Mouse (Mus musculus) CH12.LX (cell line): Measurements from ENCODE around the gene Arid5b. TPM values are rescaled to one million over a fixed set of nuclear protein-coding genes. Genes with fewer than 3 reads are reported as not detected.

ENCODE experiments used
- DNase-seq: peaks from one replicate; pipeline ENCODE4 v3.0.0-alpha.2; 2013; ENCODE audit errors: extremely low read depth
- H3K27ac ChIP-seq: 2 replicates; pipeline ENCODE4 v1.5.1; 2012; ENCODE audit warnings: low read depth, mild to moderate bottlenecking, control low read depth, moderate library complexity; ENCODE audit not compliant: insufficient read depth
- H3K27me3 ChIP-seq: replicated peaks from 2 replicates; pipeline ENCODE3; 2012; ENCODE audit warnings: inconsistent platforms
- H3K36me3 ChIP-seq, 2 experiments: replicated peaks in 1 of 2; 2 replicates each; pipeline versions ENCODE3 to v1.6.1; 2012; ENCODE audit warnings: inconsistent platforms in 1 of 2, low read length in 1 of 2, mild to moderate bottlenecking in 1 of 2, mixed read lengths in 1 of 2, moderate library complexity in 1 of 2; ENCODE audit not compliant: control insufficient read depth in 1 of 2, insufficient read depth in 1 of 2
- H3K4me1 ChIP-seq, 2 experiments: 2 replicates each; pipeline ENCODE4 v1.6.1; 2012; ENCODE audit warnings: inconsistent platforms in 1 of 2, moderate library complexity in 1 of 2; ENCODE audit not compliant: insufficient read depth in 2 of 2, control insufficient read depth in 1 of 2
- H3K4me2 ChIP-seq: 2 replicates; pipeline ENCODE4 v1.6.1; 2012; ENCODE audit warnings: low read depth, mild to moderate bottlenecking, control low read depth; ENCODE audit not compliant: poor library complexity, insufficient read depth, severe bottlenecking
- H3K4me3 ChIP-seq, 3 experiments: fragments of 150-350 bp in 1 of 3; sonication (generic) in 1 of 3; replicated peaks in 1 of 3; 2 replicates each; pipeline versions ENCODE3 to v1.5.1; 2011 to 2012; ENCODE audit warnings: low read depth in 2 of 3, low read length in 2 of 3, mild to moderate bottlenecking in 2 of 3, moderate library complexity in 2 of 3, control low read depth in 1 of 3, improper control_type of control experiment in 1 of 3, inconsistent platforms in 1 of 3, mixed read lengths in 1 of 3; ENCODE audit not compliant: poor library complexity in 1 of 3
- H3K79me2 ChIP-seq: replicated peaks from 2 replicates; pipeline ENCODE4 v1.6.1; 2012; ENCODE audit warnings: mild to moderate bottlenecking, moderate library complexity; ENCODE audit not compliant: control insufficient read depth, poor library complexity, insufficient read depth, severe bottlenecking; ENCODE audit errors: extremely low read depth
- H3K9ac ChIP-seq: 2 replicates; pipeline ENCODE4 v1.6.1; 2012; ENCODE audit warnings: low read depth, mild to moderate bottlenecking, control low read depth, moderate library complexity; ENCODE audit not compliant: insufficient read depth
- H3K9me3 ChIP-seq: replicated peaks from 2 replicates; pipeline ENCODE3; 2012; ENCODE audit warnings: low read length, inconsistent platforms, mixed read lengths
- BHLHE40 ChIP-seq: IDR thresholded peaks from 2 replicates; pipeline ENCODE4 v1.6.1; 2011; ENCODE audit warnings: mild to moderate bottlenecking, low read depth, low read length, improper control_type of control experiment
- CHD1 ChIP-seq: IDR thresholded peaks from 2 replicates; pipeline ENCODE4 v1.6.1; 2012; ENCODE audit warnings: low read depth, low read length, improper control_type of control experiment, inconsistent platforms
- E2F4 ChIP-seq: IDR thresholded peaks from 2 replicates; pipeline ENCODE4 v1.6.1; 2011; ENCODE audit warnings: low read depth, low read length, improper control_type of control experiment; ENCODE audit not compliant: insufficient replicate concordance
- ETS1 ChIP-seq: conservative IDR thresholded peaks from 2 replicates; pipeline ENCODE4 v1.6.1; 2012; ENCODE audit warnings: low read depth, mild to moderate bottlenecking, inconsistent platforms, low read length, improper control_type of control experiment, moderate library complexity
- JUN ChIP-seq: IDR thresholded peaks from 2 replicates; pipeline ENCODE4 v1.6.1; 2011; ENCODE audit warnings: low read depth, mild to moderate bottlenecking, low read length, improper control_type of control experiment, moderate library complexity; ENCODE audit not compliant: insufficient read depth
- MEF2A ChIP-seq: IDR thresholded peaks from 2 replicates; pipeline ENCODE4 v1.6.1; 2014; ENCODE audit warnings: low read depth, mild to moderate bottlenecking, inconsistent platforms, low read length, improper control_type of control experiment, borderline replicate concordance
- NELFE ChIP-seq: IDR thresholded peaks from 2 replicates; pipeline ENCODE4 v1.6.1; 2011; ENCODE audit warnings: low read depth, low read length, improper control_type of control experiment
- NRF1 ChIP-seq: IDR thresholded peaks from 2 replicates; pipeline ENCODE4 v1.6.1; 2014; ENCODE audit warnings: low read depth, mild to moderate bottlenecking, inconsistent platforms, low read length, improper control_type of control experiment, moderate library complexity
- ZNF384 ChIP-seq: IDR thresholded peaks from 2 replicates; pipeline ENCODE4 v1.6.1; 2012; ENCODE audit warnings: low read depth, low read length, improper control_type of control experiment, inconsistent platforms
- dilution Hi-C: fragments of 300-500 bp; cut with MboI; formaldehyde crosslinking; loops from 2 replicates; pipeline ENCODE4 v1.14.3; 2020; ENCODE audit warnings: low sequenced_read_pairs; ENCODE audit not compliant: extremely low pct_unique_long_range_greater_than_20kb, extremely low pct_ligation_motif_present
- in situ Hi-C: fragments of 300-500 bp; cut with MboI; formaldehyde crosslinking; loops from 3 replicates; pipeline ENCODE4 v1.14.3; 2019; ENCODE audit warnings: low sequenced_read_pairs, low pct_ligation_motif_present, low pct_unique_long_range_greater_than_20kb, mixed read lengths
- polyA plus RNA-seq: library from polyadenylated mRNA; unstranded; fragments of >175 nt; gene quantifications from 2 replicates; pipeline ENCODE4 v1.2.1, GENCODE M21; 2012; ENCODE audit warnings: low read depth; ENCODE audit not compliant: insufficient read length
- total RNA-seq, 2 experiments: library from RNA; depleted of rRNA; stranded (reverse); fragments of 300-350 nt in 1 of 2; fragments of >200 nt in 1 of 2; gene quantifications; 2 replicates each; pipeline ENCODE4 v1.2.3; 2012 to 2014

The Arid5b gene
- total and polyA plus RNA-seq, 3 experiments, result 1.1 to 2.6 (median 1.8) TPM

GRCm38 (mm10) chr10:68166695-68167086 is 111.8 kb downstream of the Arid5b start (continued):
- no peak for TF ChIP-seq E2F4

GRCm38 (mm10) chr10:68165709-68166694 is 112.5 kb downstream of the Arid5b start:
- H3K36me3 ChIP-seq, result peaks cover 0 to 8% of the 10 kb centered on the region in 2 experiments
- no peak for DNase-seq
- dilution Hi-C loops (no loop called here), in situ Hi-C loops (loop anchor here (10.0 kb wide), 1 partner anchor 109 kb away; the partner anchor contains the start of gene Arid5b)
- no peak overlapping the region for H3K4me3 ChIP-seq
- no peaks in the 10 kb centered on the region for H3K27me3 ChIP-seq
- H3K27ac ChIP-seq, result no peak overlapping the region; the same call in none of the 2 replicates
- peak overlapping the region; percentile 75 for H3K4me2 ChIP-seq
- peak overlapping the region; percentile 53; the same call in 1 of the 2 replicates for H3K9ac ChIP-seq
- no peaks in the 10 kb centered on the region for H3K79me2 ChIP-seq
- no peaks in the 10 kb centered on the region for H3K9me3 ChIP-seq
- H3K4me1 ChIP-seq, result peaks cover 26 to 63% of the 10 kb centered on the region in 2 experiments
- TF ChIP-seq CHD1, result 0 out of 2 replicates have a peak, but pooled peaks have one; percentile 58
- 0 out of 2 replicates have a peak, but pooled peaks have one; percentile 46 for TF ChIP-seq ZNF384
- no peak for TF ChIP-seq NELFE

GRCm38 (mm10) chr10:68164723-68165706 is 113.5 kb downstream of the Arid5b start:
- TF ChIP-seq BHLHE40, result 0 out of 2 replicates have a peak, but pooled peaks have one; percentile 27
- TF ChIP-seq JUN, result 0 out of 2 replicates have a peak, but pooled peaks have one; percentile 25
- TF ChIP-seq NRF1, result no peak
- 0 out of 2 replicates have a peak, but pooled peaks have one; percentile 10 for TF ChIP-seq ETS1
- TF ChIP-seq ZNF384, result peak; percentile 78
- peak; percentile 89 for TF ChIP-seq MEF2A
- no peaks in the 10 kb centered on the region for H3K9me3 ChIP-seq
- dilution Hi-C loops, result no loop called here
- peaks cover 26 to 67% of the 10 kb centered on the region in 2 experiments for H3K4me1 ChIP-seq
- in situ Hi-C loops, result loop anchor here (10.0 kb wide), 1 partner anchor 110 kb away; the partner anchor contains the start of gene Arid5b
- H3K4me3 ChIP-seq, result no peak overlapping the region
- H3K27me3 ChIP-seq, result no peaks in the 10 kb centered on the region
- H3K79me2 ChIP-seq, result no peaks in the 10 kb centered on the region
- H3K27ac ChIP-seq, result peak overlapping the region; percentile 31; the same call in 1 of the 2 replicates
- peak overlapping the region; percentile 75 for H3K4me2 ChIP-seq
- H3K9ac ChIP-seq, result peak overlapping the region; percentile 53
- peaks cover 0 to 8% of the 10 kb centered on the region in 2 experiments for H3K36me3 ChIP-seq
- DNase-seq, result peak; percentile 63
